Mouse (Mus musculus): ENCODE data around the gene Polrmt.

GRCm38 (mm10) chr10:79703541-79703940 lies 42.8 kb downstream of the Polrmt start:
- TF ChIP-seq POLR2A (IDR thresholded peaks at IDR 0.05; ENCODE audit: insufficient read depth, low read depth, low read length) (no peak), CTCF (IDR thresholded peaks at IDR 0.05; ENCODE audit: insufficient read depth, low read depth, low read length) (no peak)

All from olfactory bulb, adult 2 months (tissue).